Mouse (Mus musculus) intestine, embryonic 14.5 days (tissue): ENCODE results near the gene Fezf1. TPM values are rescaled to one million over a fixed set of nuclear protein-coding genes. Genes with fewer than 3 reads are reported as not detected.

Source experiments
- ATAC-seq: fragments of 200-750 bp; cut with Nextera tagmentation; replicated peaks from 2 replicates; pipeline ENCODE4 v1.8.0; 2017; ENCODE audit warnings: low read depth, moderate number of reproducible peaks, moderate TSS enrichment, moderate library complexity; ENCODE audit not compliant: low FRiP score, low TSS enrichment
- DNase-seq: peaks from one replicate; pipeline ENCODE4 v3.0.0-alpha.2; 2018; ENCODE audit warnings: low spot score
- H3K27ac ChIP-seq: fragments of 300-500 bp; sonication (generic); 2 replicates; pipeline ENCODE4 v1.5.1; 2014; ENCODE audit warnings: low read depth, mild to moderate bottlenecking, control low read depth
- H3K27me3 ChIP-seq: fragments of 300-500 bp; sonication (generic); replicated peaks from 2 replicates; pipeline ENCODE4 v1.6.1; 2014; ENCODE audit warnings: low read length, control low read depth; ENCODE audit not compliant: control insufficient read depth, insufficient read depth
- H3K36me3 ChIP-seq: fragments of 300-500 bp; sonication (generic); 2 replicates; pipeline ENCODE4 v1.6.1; 2014; ENCODE audit warnings: low read length, control low read depth; ENCODE audit not compliant: control insufficient read depth, insufficient read depth
- H3K4me1 ChIP-seq: fragments of 300-500 bp; sonication (generic); replicated peaks from 2 replicates; pipeline ENCODE4 v1.6.1; 2014; ENCODE audit warnings: low read length, control low read depth, mixed read lengths; ENCODE audit not compliant: control insufficient read depth, insufficient read depth
- H3K4me2 ChIP-seq: fragments of 300-500 bp; sonication (generic); 2 replicates; pipeline ENCODE4 v1.6.1; 2014; ENCODE audit warnings: low read length
- H3K4me3 ChIP-seq: fragments of 300-500 bp; sonication (generic); 2 replicates; pipeline ENCODE4 v1.5.1; 2014; ENCODE audit warnings: low read depth, low read length, control low read depth, mixed read lengths
- H3K9ac ChIP-seq: fragments of 300-500 bp; sonication (generic); 2 replicates; pipeline ENCODE4 v1.6.1; 2014; ENCODE audit warnings: mild to moderate bottlenecking, low read length
- H3K9me3 ChIP-seq: fragments of 300-500 bp; sonication (generic); 2 replicates; pipeline ENCODE4 v1.6.1; 2016; ENCODE audit warnings: low read length, control low read depth; ENCODE audit not compliant: control insufficient read depth
- WGBS: fragments of 180-500 bp; shearing (Covaris S2); extraction: QIAGEN DNeasy Blood & Tissue Kit; methylation state at CpG from one replicate; pipeline ENCODE4 v1.1.7; 2014; 5-methylcytosine and 5-hydroxymethylcytosine counted together
- polyA plus RNA-seq: library from polyadenylated mRNA; unstranded; fragments of >200 nt; fragmentation: Nextera tagmentation; extraction: Ambion mirVana; gene quantifications from 2 replicates; pipeline ENCODE4 v1.2.1, GENCODE M21; 2014

Gene Fezf1
- polyA plus RNA-seq, 1 experiment from 2014 or later, result not detected

- no peak for ATAC-seq
Observed at GRCm38 (mm10) chr6:23260016-23260737, 12.0 kb upstream of the Fezf1 start.

GRCm38 (mm10) chr6:23257981-23258380, 9.8 kb upstream of the Fezf1 start:
- H3K4me2 ChIP-seq, result no peak overlapping the region
- H3K4me3 ChIP-seq, result no peak overlapping the region
- no peak overlapping the region for H3K27ac ChIP-seq
- DNase-seq, result no peak
- H3K9me3 ChIP-seq, result no peaks in the 10 kb centered on the region
- H3K27me3 ChIP-seq, result peaks cover 92% of the 10 kb centered on the region
- no peak for ATAC-seq
- H3K36me3 ChIP-seq, result no peaks in the 10 kb centered on the region
- 16% methylated on average over 3 of the region's 3 CpGs for WGBS
- H3K9ac ChIP-seq, result no peak overlapping the region
- H3K4me1 ChIP-seq, result no peaks in the 10 kb centered on the region

More at GRCm38 (mm10) chr6:23260016-23260737, 12.0 kb upstream of the Fezf1 start:
- Histone ChIP-seq H3K4me1 (no peaks in the 10 kb centered on the region), H3K9ac (no peak overlapping the region), H3K27me3 (peaks cover 75% of the 10 kb centered on the region), H3K36me3 (no peaks in the 10 kb centered on the region), H3K9me3 (no peaks in the 10 kb centered on the region), H3K4me3 (no peak overlapping the region), H3K4me2 (no peak overlapping the region), H3K27ac (no peak overlapping the region)
- 3% methylated on average over 36 of the region's 36 CpGs for WGBS
- no peak for DNase-seq

DNA sequence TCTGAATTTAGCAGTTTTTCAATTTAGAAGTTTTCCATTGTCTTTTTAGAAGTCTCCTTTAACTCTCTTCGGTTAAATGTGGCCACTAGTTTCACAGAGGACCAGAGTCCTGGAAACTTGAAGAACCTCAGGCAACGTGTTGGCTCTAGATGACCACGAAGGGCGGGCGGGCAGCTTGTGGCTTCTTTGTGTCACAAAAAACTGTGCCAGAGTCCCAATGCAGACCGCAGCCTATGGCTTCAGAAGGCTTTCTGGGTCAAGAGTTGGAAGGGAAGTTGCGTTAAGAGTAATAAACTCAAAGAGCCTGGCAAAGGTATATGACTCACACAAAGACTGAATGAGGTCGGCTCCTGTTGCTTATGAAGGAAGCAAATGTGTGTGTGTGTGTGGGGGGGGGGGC, 7.0 kb upstream of the Fezf1 start:
- no peak overlapping the region for H3K9ac ChIP-seq
- no peaks in the 10 kb centered on the region for H3K4me1 ChIP-seq
- no peaks in the 10 kb centered on the region for H3K36me3 ChIP-seq
- 3% methylated on average over 8 of the region's 8 CpGs for WGBS
- no peak for DNase-seq
- H3K4me3 ChIP-seq, result no peak overlapping the region
- no peak for ATAC-seq
- peaks cover 100% of the 10 kb centered on the region for H3K27me3 ChIP-seq
- no peaks in the 10 kb centered on the region for H3K9me3 ChIP-seq
- H3K27ac ChIP-seq, result no peak overlapping the region
- no peak overlapping the region for H3K4me2 ChIP-seq

DNA sequence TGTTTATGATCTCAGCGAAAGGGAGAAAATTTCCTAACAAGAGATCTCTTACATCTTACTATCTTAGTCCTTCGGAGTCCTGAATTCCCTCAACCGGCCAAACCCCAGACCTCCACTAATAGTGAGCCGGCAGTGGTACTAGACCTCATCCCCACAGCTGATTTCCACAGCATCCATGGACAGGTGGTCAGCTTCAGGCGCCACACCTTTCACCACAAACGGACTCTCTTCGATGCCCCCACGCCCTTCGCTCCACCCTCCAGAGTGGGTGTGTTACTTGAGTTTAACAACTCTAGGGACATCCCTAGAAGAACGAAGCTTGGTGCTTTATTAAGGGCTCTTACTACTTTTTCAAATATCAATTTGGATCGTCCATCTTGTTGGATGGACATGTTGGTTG, 6.5 kb upstream of the Fezf1 start:
- H3K27me3 ChIP-seq, result peaks cover 100% of the 10 kb centered on the region
- no peak overlapping the region for H3K27ac ChIP-seq
- no peak overlapping the region for H3K4me2 ChIP-seq
- peak; percentile 63 for DNase-seq
- no peaks in the 10 kb centered on the region for H3K9me3 ChIP-seq
- WGBS, result 2% methylated on average over 11 of the region's 11 CpGs
- ATAC-seq, result no peak
- H3K4me3 ChIP-seq, result no peak overlapping the region
- no peaks in the 10 kb centered on the region for H3K4me1 ChIP-seq
- no peak overlapping the region for H3K9ac ChIP-seq
- no peaks in the 10 kb centered on the region for H3K36me3 ChIP-seq

- peak; percentile 77 for DNase-seq
- Histone ChIP-seq H3K27ac (no peak overlapping the region), H3K4me1 (no peaks in the 10 kb centered on the region), H3K36me3 (no peaks in the 10 kb centered on the region), H3K4me2 (no peak overlapping the region), H3K9ac (no peak overlapping the region), H3K9me3 (no peaks in the 10 kb centered on the region), H3K4me3 (no peak overlapping the region), H3K27me3 (peaks cover 98% of the 10 kb centered on the region)
- WGBS, result 1% methylated on average over 43 of the region's 43 CpGs
- 0 out of 2 replicates have a peak, but pooled peaks have one; percentile 16 for ATAC-seq
Observed at GRCm38 (mm10) chr6:23253353-23254311, 5.5 kb upstream of the Fezf1 start.

- H3K36me3 ChIP-seq, result no peaks in the 10 kb centered on the region
Observed at GRCm38 (mm10) chr6:23252196-23253135, 4.3 kb upstream of the Fezf1 start.

GRCm38 (mm10) chr6:23251431-23251830, 3.3 kb upstream of the Fezf1 start:
- Histone ChIP-seq H3K27me3 (peaks cover 98% of the 10 kb centered on the region), H3K36me3 (no peaks in the 10 kb centered on the region), H3K27ac (no peak overlapping the region), H3K4me3 (no peak overlapping the region), H3K9me3 (no peaks in the 10 kb centered on the region), H3K4me2 (no peak overlapping the region), H3K4me1 (no peaks in the 10 kb centered on the region), H3K9ac (no peak overlapping the region)
- DNase-seq, result no peak
- 1% methylated on average over 3 of the region's 3 CpGs for WGBS
- ATAC-seq, result no peak

More at GRCm38 (mm10) chr6:23252196-23253135, 4.3 kb upstream of the Fezf1 start:
- Histone ChIP-seq H3K4me2 (no peak overlapping the region), H3K9me3 (no peaks in the 10 kb centered on the region), H3K27ac (no peak overlapping the region), H3K27me3 (peaks cover 98% of the 10 kb centered on the region), H3K4me1 (no peaks in the 10 kb centered on the region), H3K9ac (no peak overlapping the region), H3K4me3 (no peak overlapping the region)
- WGBS, result 3% methylated on average over 20 of the region's 20 CpGs
- no peak for ATAC-seq
- peak; percentile 73 for DNase-seq
